Mouse (Mus musculus) C2C12 (cell line): ENCODE measurements around the gene Caln1.

ENCODE experiments used
- CTCF ChIP-seq: IDR thresholded peaks from one replicate; pipeline ENCODE4 v1.5.1; 2011; ENCODE audit not compliant: control insufficient read depth, insufficient read depth, insufficient read length
- MYOG ChIP-seq: IDR thresholded peaks from one replicate; pipeline ENCODE4 v1.6.1; 2011; ENCODE audit not compliant: control insufficient read depth, insufficient read length; ENCODE audit errors: extremely low read depth

- no peak for TF ChIP-seq CTCF
- TF ChIP-seq MYOG: no peak
Observed at GRCm38 (mm10) chr5:130673092-130673491, 303.8 kb downstream of the Caln1 start.
